Mouse (Mus musculus): ENCODE results near the gene Dlk2.

DNA sequence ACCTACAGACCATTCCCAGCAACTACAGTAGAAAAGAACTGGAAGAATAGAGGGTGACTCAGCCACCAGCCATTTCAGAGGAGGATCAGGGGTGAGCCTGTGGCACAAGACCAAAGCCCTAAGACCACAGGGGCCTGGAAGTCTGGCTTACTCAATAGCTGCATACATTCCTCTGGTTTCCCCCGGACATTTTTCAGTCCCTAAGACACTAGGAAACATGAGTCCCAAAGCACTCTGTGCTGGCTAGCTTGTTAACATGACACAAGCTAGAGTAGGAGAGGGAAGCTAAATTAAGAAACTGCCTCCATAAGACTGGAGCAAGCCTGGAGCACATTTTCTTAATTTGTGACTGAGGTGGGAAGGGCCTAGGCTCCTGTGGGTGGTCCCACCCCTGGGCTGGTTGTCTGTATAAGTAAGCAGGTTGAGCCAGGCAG lies 23.4 kb upstream of the Dlk2 start:
- TF ChIP-seq CTCF (IDR thresholded peaks at IDR 0.05; ENCODE audit: insufficient read depth, low read length): no peak
- no peak for TF ChIP-seq POLR2A (IDR thresholded peaks at IDR 0.05; ENCODE audit: borderline replicate concordance, extremely low read depth, low read depth, low read length)
